Mouse (Mus musculus): ENCODE measurements around the gene A830031A19Rik.

Gene A830031A19Rik

GRCm38 (mm10) chr11:24074634-24075104 lies at the start of gene A830031A19Rik:
Gene A830031A19Rik (minus strand): TSS chr11:24075054.
- DNase-seq, result no peak

GRCm38 (mm10) chr11:24123991-24124390 lies 49.1 kb upstream of the A830031A19Rik start:
- DNase-seq, result no peak

- no peak for DNase-seq
These were observed 48.0 kb upstream of the A830031A19Rik start for GRCm38 (mm10) chr11:24122899-24123298.

GRCm38 (mm10) chr11:24121136-24121535 lies 46.3 kb upstream of the A830031A19Rik start:
- DNase-seq, result no peak

- DNase-seq, result no peak
These were observed 41.9 kb upstream of the A830031A19Rik start for GRCm38 (mm10) chr11:24116582-24117318.

GRCm38 (mm10) chr11:24116041-24116440 lies 41.2 kb upstream of the A830031A19Rik start:
- no peak for DNase-seq

GRCm38 (mm10) chr11:24115017-24115752 lies 40.3 kb upstream of the A830031A19Rik start:
- DNase-seq, result no peak

GRCm38 (mm10) chr11:24111720-24112119 lies 36.9 kb upstream of the A830031A19Rik start:
- DNase-seq, result no peak

- DNase-seq, result no peak
These were observed 35.3 kb upstream of the A830031A19Rik start for GRCm38 (mm10) chr11:24110113-24110512.

- DNase-seq, result no peak
These were observed 34.5 kb upstream of the A830031A19Rik start for GRCm38 (mm10) chr11:24109388-24109787.

GRCm38 (mm10) chr11:24108974-24109373 lies 34.1 kb upstream of the A830031A19Rik start:
- DNase-seq, result no peak

- no peak for DNase-seq
These were observed 32.6 kb upstream of the A830031A19Rik start for GRCm38 (mm10) chr11:24107414-24107813.

- no peak for DNase-seq
These were observed 28.4 kb upstream of the A830031A19Rik start for GRCm38 (mm10) chr11:24103128-24103742.

GRCm38 (mm10) chr11:24102372-24102771 lies 27.5 kb upstream of the A830031A19Rik start:
- DNase-seq, result no peak

GRCm38 (mm10) chr11:24101625-24102024 lies 26.8 kb upstream of the A830031A19Rik start:
- DNase-seq, result no peak

- DNase-seq, result no peak
These were observed 25.7 kb upstream of the A830031A19Rik start for GRCm38 (mm10) chr11:24100449-24101070.

- DNase-seq, result no peak
These were observed 25.0 kb upstream of the A830031A19Rik start for GRCm38 (mm10) chr11:24099886-24100293.

GRCm38 (mm10) chr11:24099215-24099614 lies 24.4 kb upstream of the A830031A19Rik start:
- DNase-seq, result no peak

- DNase-seq, result no peak
These were observed 23.8 kb upstream of the A830031A19Rik start for GRCm38 (mm10) chr11:24098662-24099061.

GRCm38 (mm10) chr11:24098069-24098468 lies 23.2 kb upstream of the A830031A19Rik start:
- DNase-seq, result no peak

- no peak for DNase-seq
These were observed 22.2 kb upstream of the A830031A19Rik start for GRCm38 (mm10) chr11:24097026-24097425.

- DNase-seq, result no peak
These were observed 21.6 kb upstream of the A830031A19Rik start for GRCm38 (mm10) chr11:24096483-24096882.

Data from thymus, adult 18-20 months (tissue).